Mouse (Mus musculus) spleen, postnatal 36 days (tissue): Measurements from ENCODE around the gene Phlda2.

Experiments used
- DNase-seq, 2 experiments: peaks; one replicate each; pipeline ENCODE4 v3.0.0; 2022; ENCODE audit warnings: low spot score in 2 of 2, mixed read lengths in 1 of 2

Phlda2 gene

DNA sequence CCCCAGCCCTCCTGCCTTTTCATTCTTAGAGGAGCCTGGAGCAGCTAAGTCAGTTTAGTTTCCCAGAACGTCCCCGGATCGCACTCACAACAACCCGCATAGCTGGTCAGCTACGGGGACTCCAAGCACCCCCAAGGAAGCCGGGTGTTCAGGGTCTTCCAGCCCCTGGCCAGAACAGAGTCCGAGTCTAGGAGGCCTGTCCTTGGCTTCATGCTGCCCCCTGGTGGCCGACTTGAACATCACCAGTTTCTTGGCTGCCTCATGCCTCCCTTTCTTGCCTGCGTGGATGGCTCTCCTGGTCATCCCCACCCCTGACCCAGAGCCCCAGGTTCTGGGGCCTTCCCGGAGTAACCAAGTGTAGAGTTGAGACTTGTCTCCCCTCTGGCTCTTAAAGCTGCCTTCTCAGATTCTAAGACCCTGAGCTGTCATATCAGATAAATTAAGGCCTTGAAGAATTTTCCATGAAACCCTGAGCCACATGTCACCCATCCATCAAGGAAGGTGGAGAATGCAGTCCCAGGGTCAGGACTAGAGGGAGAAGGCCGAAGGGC, 39.0 kb downstream of the Phlda2 start:
- peak; percentile 42 to 52 for DNase-seq

DNA sequence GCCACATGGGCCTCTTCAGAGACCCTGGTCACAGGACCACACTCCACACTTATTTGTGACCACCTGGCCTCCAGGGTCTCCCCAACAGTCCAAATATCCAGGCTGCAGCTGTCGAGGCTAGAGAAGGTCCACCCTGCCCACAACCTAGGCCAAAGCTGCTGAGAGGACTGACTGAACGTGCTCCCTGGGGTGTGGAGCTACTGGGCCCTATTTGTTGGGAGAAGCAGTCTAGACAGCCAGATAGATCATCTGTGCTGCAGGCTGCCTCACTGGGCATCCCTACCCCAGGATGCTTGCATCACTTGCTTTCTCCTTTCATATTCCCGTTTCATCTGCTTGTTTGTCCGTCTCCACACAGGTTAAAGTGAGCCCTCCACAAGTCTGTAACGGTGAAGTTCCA, 40.4 kb downstream of the Phlda2 start:
- DNase-seq: no peak

DNA sequence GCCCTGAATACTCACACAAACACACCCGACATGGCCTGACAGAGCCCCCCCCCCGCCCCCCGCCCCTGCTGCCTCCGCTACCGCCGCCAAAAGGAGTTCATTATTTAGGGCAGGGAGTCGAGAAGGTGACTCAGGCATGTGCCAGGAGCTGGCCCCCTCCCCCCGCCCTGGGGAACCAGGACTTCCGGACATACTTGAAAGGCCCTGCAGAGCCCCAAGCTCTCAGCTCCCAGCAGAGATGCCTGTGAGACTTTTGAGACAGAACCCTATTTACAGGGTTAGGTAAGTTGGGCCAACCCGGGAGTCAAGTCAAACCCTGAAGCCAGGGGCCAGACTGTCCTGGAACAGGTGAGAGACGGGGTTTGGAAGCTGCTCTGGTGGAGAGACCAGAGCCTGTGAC, 41.0 kb downstream of the Phlda2 start:
- DNase-seq: no peak

DNA sequence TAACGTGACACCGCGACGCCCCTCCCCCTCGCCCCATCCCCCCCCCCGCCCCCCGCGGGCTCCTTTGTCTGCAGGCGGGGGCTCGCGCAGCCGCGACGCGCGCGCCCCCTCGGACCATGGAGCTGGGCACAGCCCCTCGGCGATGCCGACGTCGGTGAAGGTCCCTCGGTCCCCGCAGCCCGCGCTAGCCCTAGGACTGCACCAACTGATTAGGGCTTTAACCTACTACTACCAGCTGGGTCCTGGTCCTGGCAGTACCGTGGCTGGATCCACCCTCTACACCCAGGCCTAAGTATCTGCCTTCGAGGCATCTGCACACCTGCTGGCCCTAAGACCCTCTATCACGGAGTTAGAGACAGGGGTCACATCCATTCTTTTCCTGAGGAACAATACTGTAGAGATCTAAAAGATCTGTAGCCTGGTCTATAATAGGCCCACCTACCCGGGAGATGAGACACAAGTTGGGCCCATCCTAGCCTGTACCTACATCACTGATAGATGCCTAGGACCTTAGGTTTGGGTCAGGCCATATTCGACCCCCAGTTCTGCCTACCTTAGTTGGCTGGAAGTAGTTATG, 41.6 kb downstream of the Phlda2 start:
- DNase-seq: no peak

DNA sequence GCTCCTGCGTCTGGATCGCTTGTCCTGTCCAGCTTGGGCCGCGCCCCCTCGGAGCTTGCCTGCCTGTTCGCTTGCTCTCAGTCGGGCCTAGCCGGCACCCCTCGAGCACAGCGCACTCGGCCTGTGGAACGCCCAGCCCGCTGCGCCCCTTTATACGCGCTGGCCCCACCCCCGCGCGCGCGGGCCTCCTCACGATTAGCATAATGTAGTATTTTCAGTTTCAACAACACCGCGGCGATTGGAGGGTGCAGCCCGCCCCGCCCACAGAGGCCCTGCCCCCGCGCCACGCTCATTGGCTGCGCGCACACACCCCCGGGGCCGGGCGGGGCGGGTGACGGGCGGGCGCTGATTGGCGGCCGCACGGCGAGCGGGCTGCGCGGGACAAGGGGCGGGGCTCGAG, 42.1 kb downstream of the Phlda2 start, which contains the start of gene Cdkn1c:
Cdkn1c (minus strand) TSS at position 177 of the 400 bp plus-strand sequence.
- DNase-seq: peak; percentile 79 to 83

DNA sequence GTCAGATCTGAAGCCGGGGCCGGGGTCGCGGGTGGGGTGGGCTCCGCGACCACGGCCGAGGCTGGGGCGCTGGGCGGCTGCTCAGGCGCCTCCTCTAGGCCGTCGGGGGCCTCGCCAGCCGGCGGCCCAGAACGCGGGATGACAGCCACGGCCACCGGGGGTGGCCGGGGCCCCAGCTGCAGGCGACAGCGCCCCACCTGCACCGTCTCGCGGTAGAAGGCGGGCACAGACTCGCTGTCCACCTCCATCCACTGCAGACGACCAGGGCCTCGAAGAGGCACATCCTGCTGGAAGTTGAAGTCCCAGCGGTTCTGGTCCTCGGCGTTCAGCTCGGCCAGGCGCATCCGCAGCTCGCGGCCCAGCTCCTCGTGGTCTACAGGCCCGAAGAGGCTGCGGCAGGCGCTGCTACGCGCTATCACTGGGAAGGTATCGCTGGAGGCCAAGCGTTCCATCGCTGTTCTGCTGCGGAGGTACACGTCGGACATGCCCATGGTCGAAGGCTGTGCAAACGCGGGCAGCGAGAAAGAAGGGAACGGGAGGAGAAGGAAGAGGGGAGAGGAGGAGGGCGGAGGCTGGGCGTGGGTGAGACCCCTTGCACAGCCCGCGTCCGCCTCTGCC, 42.6 kb downstream of the Phlda2 start:
- DNase-seq: no peak

DNA sequence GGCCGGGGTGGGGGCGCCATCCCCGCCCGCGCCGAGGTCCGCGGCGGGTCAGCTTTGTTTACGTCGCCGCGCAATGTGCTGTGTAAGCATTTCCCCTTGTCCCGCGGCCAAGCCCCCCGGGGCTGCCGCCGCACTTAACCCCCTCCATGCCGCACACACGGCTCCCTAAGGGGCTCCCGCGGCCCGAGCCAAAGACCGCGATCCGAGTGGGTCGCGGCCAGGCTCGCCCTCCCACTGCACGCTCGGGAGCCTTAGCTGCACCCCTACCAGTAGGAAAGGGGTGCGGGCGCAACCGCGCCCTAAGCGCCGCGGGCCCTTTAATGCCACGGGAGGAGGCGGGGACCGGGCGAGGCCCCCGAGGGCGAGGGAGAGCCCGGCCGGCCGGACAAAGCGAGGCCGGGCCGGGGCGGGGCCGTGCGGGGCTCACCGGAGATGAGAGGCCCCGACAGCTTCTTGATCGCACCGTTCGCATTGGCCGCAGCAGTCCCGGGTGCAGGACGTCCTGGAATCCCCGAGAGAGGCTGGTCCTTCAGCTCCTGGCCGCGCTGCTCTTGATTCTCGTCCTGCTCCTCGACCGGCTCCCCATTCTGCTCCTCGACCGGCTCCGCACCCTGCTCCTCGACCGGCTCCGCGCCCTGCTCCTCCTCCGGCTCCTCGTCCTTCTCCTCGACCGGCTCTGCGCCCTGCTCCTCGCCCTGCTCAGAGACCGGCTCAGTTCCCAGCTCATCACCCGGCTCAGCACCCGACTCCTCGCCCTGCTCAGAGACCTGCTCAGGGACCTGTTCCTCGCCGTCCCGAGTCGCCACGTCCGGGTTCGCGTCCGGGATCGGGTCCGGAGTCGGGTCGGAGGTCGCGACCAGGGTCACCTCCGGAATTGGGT, 43.4 kb downstream of the Phlda2 start:
- DNase-seq: no peak

DNA sequence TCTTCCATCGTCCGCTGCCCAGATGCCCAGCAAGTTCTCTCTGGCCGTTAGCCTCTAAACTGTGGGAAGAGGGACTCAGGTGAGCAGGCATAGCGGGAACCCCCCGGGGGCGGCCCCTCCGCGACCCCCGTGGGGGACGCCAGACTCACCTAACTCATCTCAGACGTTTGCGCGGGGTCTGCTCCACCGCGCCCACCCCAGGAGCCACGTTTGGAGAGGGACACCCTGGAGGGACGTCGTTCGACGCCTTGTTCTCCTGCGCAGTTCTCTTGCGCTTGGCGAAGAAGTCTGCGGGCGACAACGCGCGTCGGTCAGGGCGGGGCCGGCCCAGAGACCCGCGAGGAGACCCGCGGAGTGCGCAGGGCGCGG, 44.0 kb downstream of the Phlda2 start:
- DNase-seq: no peak
